Mouse (Mus musculus): ENCODE results near the gene Foxi1. TPM values are rescaled to one million over a fixed set of nuclear protein-coding genes. Genes with fewer than 3 reads are reported as not detected.

The Foxi1 gene
- polyA plus RNA-seq, 1 experiment from 2014 or later: not detected

DNA sequence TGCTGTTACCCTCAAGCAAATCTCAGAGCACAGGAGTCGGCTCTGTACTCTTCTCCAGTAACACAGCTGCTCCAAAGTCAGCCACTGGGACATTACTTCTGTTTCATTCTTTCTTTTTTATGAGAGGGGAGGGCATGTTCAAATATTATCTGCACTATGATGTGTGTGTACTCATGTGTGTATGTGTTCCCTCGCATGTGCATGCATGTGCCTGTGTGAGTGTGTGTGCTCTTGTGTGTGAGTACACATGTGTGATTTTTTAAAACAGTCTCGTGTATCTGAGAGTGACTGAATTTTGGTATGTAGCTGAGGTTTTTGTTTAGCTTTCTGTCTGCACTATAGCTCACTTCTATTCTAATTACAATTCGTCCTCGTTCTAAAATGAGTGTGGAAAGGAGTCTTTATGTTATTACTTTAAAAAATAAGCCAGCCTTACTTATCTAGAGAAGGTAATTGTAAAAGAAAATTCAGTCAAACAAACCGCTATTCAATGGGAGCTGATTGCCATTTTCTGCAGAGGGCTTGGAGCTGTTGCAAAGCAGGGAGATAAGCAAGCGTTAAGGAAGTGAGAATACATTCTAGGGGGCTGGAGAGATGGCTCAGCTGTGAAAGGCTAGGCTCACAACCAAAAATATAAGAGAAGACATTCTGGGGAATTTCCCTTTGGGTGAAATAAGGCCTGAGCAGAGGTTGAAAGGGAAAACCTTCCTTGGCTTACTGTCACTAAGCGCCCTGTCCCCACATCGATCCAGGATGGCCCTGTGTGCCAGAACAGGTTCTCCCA, 13.5 kb downstream of the Foxi1 start:
- Histone ChIP-seq H3K27me3 (no peaks in the 10 kb centered on the region), H3K4me1 (no peaks in the 10 kb centered on the region), H3K4me2 (no peak overlapping the region), H3K36me3 (no peaks in the 10 kb centered on the region), H3K27ac (no peak overlapping the region), H3K9me3 (no peaks in the 10 kb centered on the region), H3K4me3 (no peak overlapping the region), H3K9ac (no peak overlapping the region)
- ATAC-seq (ENCODE audit: insufficient number of reproducible peaks, low FRiP score, low TSS enrichment, low read depth): no peak
- 69% methylated on average over 9 of the region's 9 CpGs for WGBS

DNA sequence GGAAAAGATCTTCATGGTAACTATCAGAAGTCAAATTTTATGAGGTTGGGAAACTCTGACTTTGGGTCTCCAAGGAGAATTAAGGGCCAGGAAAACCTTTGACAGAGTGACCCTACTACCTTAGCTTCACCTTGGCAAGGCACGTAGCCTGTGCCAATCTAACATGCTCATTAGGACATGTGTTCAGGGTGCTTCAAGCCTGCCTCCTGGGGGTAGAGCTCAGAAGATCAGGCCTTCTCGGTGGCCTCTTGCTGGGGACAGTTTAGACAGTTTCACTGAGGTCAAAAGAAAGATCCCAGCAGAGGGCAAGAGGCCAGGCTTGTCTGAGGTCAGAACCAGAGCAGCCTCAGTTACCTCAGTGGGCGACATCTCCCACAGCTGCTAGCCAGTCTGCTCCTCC, 14.2 kb downstream of the Foxi1 start:
- Histone ChIP-seq H3K27ac (no peak overlapping the region), H3K9ac (no peak overlapping the region), H3K27me3 (no peaks in the 10 kb centered on the region), H3K4me2 (no peak overlapping the region), H3K36me3 (no peaks in the 10 kb centered on the region), H3K4me3 (no peak overlapping the region), H3K4me1 (no peaks in the 10 kb centered on the region), H3K9me3 (no peaks in the 10 kb centered on the region)
- 49% methylated on average over 3 of the region's 3 CpGs for WGBS
- ATAC-seq (ENCODE audit: insufficient number of reproducible peaks, low FRiP score, low TSS enrichment, low read depth): no peak

- Histone ChIP-seq H3K4me1 (peaks cover 10% of the 10 kb centered on the region), H3K9ac (no peak overlapping the region), H3K27ac (no peak overlapping the region), H3K4me3 (no peak overlapping the region), H3K4me2 (no peak overlapping the region), H3K27me3 (no peaks in the 10 kb centered on the region), H3K36me3 (no peaks in the 10 kb centered on the region), H3K9me3 (no peaks in the 10 kb centered on the region)
- no peak for ATAC-seq (ENCODE audit: insufficient number of reproducible peaks, low FRiP score, low TSS enrichment, low read depth)
- WGBS: 71% methylated on average over 2 of the region's 2 CpGs
Measured at GRCm38 (mm10) chr11:34184266-34184665, 23.6 kb downstream of the Foxi1 start.

GRCm38 (mm10) chr11:34181214-34182117, 26.4 kb downstream of the Foxi1 start:
- peak overlapping the region; percentile 18; the same call in 1 of the 2 replicates for H3K27ac ChIP-seq
- no peaks in the 10 kb centered on the region for H3K27me3 ChIP-seq
- H3K9me3 ChIP-seq: no peaks in the 10 kb centered on the region
- 38% methylated on average over 8 of the region's 8 CpGs for WGBS
- no peaks in the 10 kb centered on the region for H3K36me3 ChIP-seq
- H3K4me2 ChIP-seq: no peak overlapping the region
- no peak overlapping the region for H3K4me3 ChIP-seq
- peak; percentile 77 for ATAC-seq (ENCODE audit: insufficient number of reproducible peaks, low FRiP score, low TSS enrichment, low read depth)
- peaks cover 10% of the 10 kb centered on the region for H3K4me1 ChIP-seq
- H3K9ac ChIP-seq: no peak overlapping the region

DNA sequence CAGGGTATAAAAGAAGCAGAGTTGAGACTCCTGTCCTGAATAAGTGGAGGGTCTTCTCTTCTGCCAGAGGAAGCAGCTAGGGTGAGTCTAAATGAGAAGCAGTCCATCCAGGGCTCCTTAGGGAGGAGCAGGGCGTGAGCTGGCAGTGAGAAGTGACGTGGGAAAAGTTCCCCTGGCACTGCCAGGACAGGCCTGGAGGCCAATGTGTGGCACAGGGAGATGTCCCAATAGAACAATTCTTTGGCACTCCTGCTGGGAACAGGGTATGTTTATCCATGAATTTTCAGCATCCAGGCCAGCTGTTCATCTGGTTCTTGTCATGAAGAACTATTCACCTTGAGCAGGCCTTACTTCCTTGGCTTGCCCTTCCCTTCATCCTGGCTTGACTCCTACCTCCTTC, 29.1 kb downstream of the Foxi1 start:
- Histone ChIP-seq H3K4me2 (no peak overlapping the region), H3K36me3 (no peaks in the 10 kb centered on the region), H3K27me3 (no peaks in the 10 kb centered on the region), H3K9ac (no peak overlapping the region), H3K9me3 (no peaks in the 10 kb centered on the region), H3K4me3 (no peak overlapping the region), H3K27ac (no peak overlapping the region), H3K4me1 (peaks cover 10% of the 10 kb centered on the region)
- no peak for ATAC-seq (ENCODE audit: insufficient number of reproducible peaks, low FRiP score, low TSS enrichment, low read depth)
- WGBS: 69% methylated on average over 2 of the region's 2 CpGs

- Histone ChIP-seq H3K27ac (no peak overlapping the region), H3K4me1 (0 out of 2 replicates have a peak, but pooled peaks cover 3% of the 10 kb centered on the region), H3K9me3 (no peaks in the 10 kb centered on the region), H3K27me3 (no peaks in the 10 kb centered on the region), H3K9ac (no peak overlapping the region), H3K4me2 (no peak overlapping the region), H3K36me3 (no peaks in the 10 kb centered on the region), H3K4me3 (no peak overlapping the region)
- ATAC-seq (ENCODE audit: insufficient number of reproducible peaks, low FRiP score, low TSS enrichment, low read depth): no peak
- WGBS: 71% methylated on average over 1 of the region's 1 CpGs
Measured at GRCm38 (mm10) chr11:34176371-34176770, 31.5 kb downstream of the Foxi1 start.

GRCm38 (mm10) chr11:34171221-34171620, 36.7 kb downstream of the Foxi1 start:
- ATAC-seq (ENCODE audit: insufficient number of reproducible peaks, low FRiP score, low TSS enrichment, low read depth): no peak
- no peaks in the 10 kb centered on the region for H3K27me3 ChIP-seq
- H3K4me3 ChIP-seq: no peak overlapping the region
- H3K9me3 ChIP-seq: no peaks in the 10 kb centered on the region
- H3K9ac ChIP-seq: no peak overlapping the region
- no peak overlapping the region for H3K4me2 ChIP-seq
- peaks cover 12% of the 10 kb centered on the region for H3K4me1 ChIP-seq
- WGBS: 80% methylated on average over 1 of the region's 1 CpGs
- no peaks in the 10 kb centered on the region for H3K36me3 ChIP-seq
- no peak overlapping the region for H3K27ac ChIP-seq

- Histone ChIP-seq H3K36me3 (no peaks in the 10 kb centered on the region), H3K27me3 (no peaks in the 10 kb centered on the region), H3K9ac (no peak overlapping the region), H3K4me3 (no peak overlapping the region), H3K4me1 (peaks cover 12% of the 10 kb centered on the region), H3K27ac (no peak overlapping the region), H3K9me3 (no peaks in the 10 kb centered on the region), H3K4me2 (no peak overlapping the region)
- ATAC-seq (ENCODE audit: insufficient number of reproducible peaks, low FRiP score, low TSS enrichment, low read depth): peak; percentile 44; the same call in 1 of the 2 replicates
- 15% methylated on average over 5 of the region's 5 CpGs for WGBS
Measured at GRCm38 (mm10) chr11:34169464-34169894, 38.4 kb downstream of the Foxi1 start.

DNA sequence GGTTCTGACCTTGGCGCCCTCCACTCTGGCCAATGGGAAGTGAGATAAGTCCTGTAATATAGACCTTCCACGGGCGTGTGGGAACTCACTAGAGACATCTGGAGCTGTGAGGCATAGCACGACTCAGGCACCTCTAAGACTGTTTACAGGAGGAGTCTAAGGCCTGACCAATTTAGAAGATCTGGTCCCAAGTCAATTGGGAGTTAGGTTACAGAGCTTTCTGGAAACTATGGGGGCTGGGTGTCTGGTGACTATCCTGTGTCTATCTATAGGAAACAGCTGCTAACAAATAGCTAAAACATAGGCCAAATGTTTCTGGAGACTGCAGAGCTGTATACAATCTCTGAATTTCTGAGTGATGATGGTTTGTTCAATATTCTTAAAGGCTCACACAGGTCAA, 41.5 kb downstream of the Foxi1 start:
- Histone ChIP-seq H3K27ac (no peak overlapping the region), H3K27me3 (no peaks in the 10 kb centered on the region), H3K4me2 (no peak overlapping the region), H3K9me3 (no peaks in the 10 kb centered on the region), H3K9ac (no peak overlapping the region), H3K4me3 (no peak overlapping the region), H3K36me3 (no peaks in the 10 kb centered on the region), H3K4me1 (peaks cover 12% of the 10 kb centered on the region)
- ATAC-seq (ENCODE audit: insufficient number of reproducible peaks, low FRiP score, low TSS enrichment, low read depth): no peak
- 59% methylated on average over 4 of the region's 4 CpGs for WGBS

- WGBS: 92% methylated on average over 11 of the region's 11 CpGs
- Histone ChIP-seq H3K9me3 (no peaks in the 10 kb centered on the region), H3K9ac (no peak overlapping the region), H3K27ac (no peak overlapping the region), H3K27me3 (no peaks in the 10 kb centered on the region), H3K4me2 (no peak overlapping the region), H3K4me3 (no peak overlapping the region), H3K36me3 (no peaks in the 10 kb centered on the region), H3K4me1 (peaks cover 12% of the 10 kb centered on the region)
- ATAC-seq (ENCODE audit: insufficient number of reproducible peaks, low FRiP score, low TSS enrichment, low read depth): no peak
Measured at GRCm38 (mm10) chr11:34165278-34165677, 42.6 kb downstream of the Foxi1 start.

DNA sequence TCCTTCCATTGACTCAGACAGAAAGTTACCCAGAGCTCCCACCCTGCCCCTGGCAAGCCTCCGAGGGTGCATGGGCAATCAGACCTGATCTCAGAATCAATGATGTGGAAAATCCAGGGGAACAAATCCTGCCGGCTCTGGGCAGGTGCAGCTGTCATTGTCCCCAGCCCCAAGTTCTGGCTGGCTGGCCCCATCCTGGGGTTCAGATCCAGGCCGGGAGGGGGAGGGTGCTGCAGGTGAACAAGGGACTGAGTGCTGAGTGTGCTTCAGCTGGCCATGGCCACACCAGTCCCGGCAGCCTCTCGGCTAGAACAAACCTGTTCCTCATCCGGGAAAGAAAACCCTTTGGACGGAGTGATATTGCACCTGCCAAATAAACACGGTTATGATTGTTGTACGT, 49.0 kb downstream of the Foxi1 start:
- no peak overlapping the region for H3K4me2 ChIP-seq
- H3K9me3 ChIP-seq: no peaks in the 10 kb centered on the region
- ATAC-seq (ENCODE audit: insufficient number of reproducible peaks, low FRiP score, low TSS enrichment, low read depth): no peak
- no peak overlapping the region for H3K9ac ChIP-seq
- H3K4me3 ChIP-seq: no peak overlapping the region
- no peak overlapping the region for H3K27ac ChIP-seq
- no peaks in the 10 kb centered on the region for H3K36me3 ChIP-seq
- WGBS: 83% methylated on average over 9 of the region's 9 CpGs
- H3K4me1 ChIP-seq: no peaks in the 10 kb centered on the region
- H3K27me3 ChIP-seq: no peaks in the 10 kb centered on the region

DNA sequence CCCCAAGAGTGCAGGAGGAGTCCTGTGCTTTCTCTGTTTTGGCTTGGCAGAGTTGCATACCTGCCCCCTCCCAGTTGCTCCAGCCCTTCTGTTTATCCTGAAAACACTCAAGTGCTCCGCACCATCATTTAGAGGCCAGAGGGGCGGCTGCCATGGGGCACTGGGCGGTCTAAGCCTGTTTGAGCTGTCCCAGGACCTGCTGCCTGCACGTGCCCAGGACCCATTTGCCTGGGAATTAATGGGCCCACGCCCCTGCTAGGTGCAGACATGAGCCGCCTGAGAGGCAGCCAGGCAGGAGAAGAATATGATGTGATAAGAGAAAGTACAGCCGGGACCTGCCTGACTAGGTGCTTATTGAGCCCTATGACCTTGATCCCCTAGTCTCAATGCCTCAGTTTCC, 52.7 kb downstream of the Foxi1 start:
- Histone ChIP-seq H3K9me3 (no peaks in the 10 kb centered on the region), H3K4me2 (no peak overlapping the region), H3K9ac (no peak overlapping the region), H3K27me3 (no peaks in the 10 kb centered on the region), H3K4me3 (no peak overlapping the region), H3K4me1 (no peaks in the 10 kb centered on the region), H3K36me3 (no peaks in the 10 kb centered on the region), H3K27ac (no peak overlapping the region)
- no peak for ATAC-seq (ENCODE audit: insufficient number of reproducible peaks, low FRiP score, low TSS enrichment, low read depth)
- WGBS: 63% methylated on average over 7 of the region's 7 CpGs
